Mouse (Mus musculus): ENCODE results near the gene Kars.

DNA sequence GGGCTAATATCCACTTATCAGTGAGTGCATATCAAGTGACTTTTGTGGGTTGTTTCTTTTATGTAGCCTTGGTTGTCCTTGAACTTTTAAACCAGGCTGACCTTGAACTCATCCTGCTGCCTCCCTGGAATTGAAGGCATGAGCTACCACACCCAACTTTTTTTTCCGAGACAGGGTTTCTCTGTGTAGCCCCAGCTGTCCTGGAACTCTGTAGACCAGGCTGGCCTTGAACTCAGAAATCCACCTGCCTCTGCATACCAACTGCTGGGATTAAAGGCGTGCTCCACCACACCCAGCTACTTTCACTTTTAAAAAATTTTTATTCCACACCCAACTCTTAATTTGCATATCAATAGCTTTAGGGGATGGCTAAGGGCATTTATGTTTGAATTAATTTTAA is 67.6 kb downstream of the Kars start:
- TF ChIP-seq POLR2A (IDR thresholded peaks at IDR 0.05; ENCODE audit: low read depth, low read length) (no peak), CTCF (conservative IDR thresholded peaks at IDR 0.05; ENCODE audit: insufficient read depth, insufficient read length, low read depth, low read length) (no peak)

Measured in kidney, adult 2 months (tissue).